Mouse (Mus musculus) CD4-positive, CD25-positive, alpha-beta regulatory T cell, adult 2 months (primary cell): Measurements from ENCODE around the gene Gm49630.
"Not testable (repeated sequence)": the region's sequence is repeated elsewhere in the genome, so short reads cannot be mapped to it uniquely, and the experiment has no call there.

ENCODE experiments used
- DNase-seq: peaks from one replicate; pipeline ENCODE4 v3.0.0-alpha.2; 2012; ENCODE audit warnings: low read depth, low spot score

Gene Gm49630

DNA sequence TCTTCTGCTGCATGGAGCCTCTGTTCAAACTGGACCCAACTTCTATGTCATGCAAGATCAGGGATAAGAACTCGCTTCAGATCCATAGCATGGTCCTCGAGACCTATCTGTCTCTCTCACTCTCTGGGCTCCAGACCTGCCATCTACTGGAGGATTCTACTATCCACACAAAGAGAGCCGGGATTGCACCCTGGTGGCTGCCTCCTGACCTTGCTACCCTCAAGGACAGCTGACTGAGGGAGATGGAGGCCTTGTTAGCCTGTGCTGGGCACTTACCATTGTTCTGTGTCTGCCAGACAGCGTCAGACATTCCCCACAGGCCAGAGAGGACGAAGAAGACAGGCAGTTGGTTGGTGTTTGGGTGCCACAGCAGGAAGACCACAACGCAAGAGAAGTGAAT, 2.4 kb downstream of the Gm49630 start:
- DNase-seq: not testable (repeated sequence)

DNA sequence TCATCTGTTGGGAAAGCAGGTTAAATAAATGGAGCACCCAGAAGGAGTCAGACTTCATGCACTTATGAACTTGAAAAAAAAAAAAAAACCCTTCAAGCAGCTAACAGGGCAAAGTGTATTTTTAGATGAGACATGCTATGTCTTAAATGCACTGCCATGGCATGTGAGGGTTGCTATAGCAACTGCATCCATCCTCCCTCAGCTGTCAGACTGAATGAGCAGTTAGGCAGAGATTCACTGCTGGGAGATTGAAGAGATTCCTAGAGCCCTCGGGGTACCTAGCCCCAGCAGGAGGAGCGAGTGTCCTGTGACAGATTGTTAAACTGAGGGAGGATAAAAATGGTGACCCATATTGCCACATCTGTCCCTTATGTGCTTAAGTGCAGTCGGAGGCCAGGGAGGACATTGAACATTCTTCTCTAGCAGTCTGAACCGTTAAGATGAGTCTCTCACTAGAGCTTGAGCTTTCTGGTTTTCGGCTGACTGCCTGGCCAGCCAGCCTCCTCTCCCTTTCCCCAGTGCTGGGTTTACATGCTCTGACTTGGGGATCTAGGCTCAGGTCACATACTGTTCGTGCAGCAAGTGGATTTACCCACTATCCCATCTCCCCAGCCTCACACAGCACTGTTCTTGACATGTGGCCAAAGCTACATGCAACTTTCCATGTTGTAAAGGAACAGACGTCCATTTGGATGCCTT, 5.0 kb downstream of the Gm49630 start:
- not testable (repeated sequence) for DNase-seq

DNA sequence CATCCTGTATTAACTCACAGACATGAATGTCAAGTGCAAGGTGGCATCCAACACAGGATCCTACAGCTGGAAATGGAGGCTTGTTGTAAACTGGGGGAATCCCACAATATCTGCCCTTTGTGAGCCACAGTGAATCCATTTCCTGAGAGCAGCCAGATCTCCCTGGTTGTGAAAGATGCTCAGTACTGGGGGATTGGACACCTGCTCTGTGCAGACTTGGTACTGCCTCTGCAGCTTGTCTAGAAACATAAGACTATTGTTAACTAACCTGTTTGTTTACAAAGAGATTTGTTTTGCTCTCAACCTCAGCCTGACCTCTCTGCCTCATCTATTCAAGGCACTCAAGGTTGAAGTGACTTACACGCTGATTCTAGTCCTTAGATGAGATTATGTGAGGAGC, 5.5 kb downstream of the Gm49630 start:
- not testable (repeated sequence) for DNase-seq

DNA sequence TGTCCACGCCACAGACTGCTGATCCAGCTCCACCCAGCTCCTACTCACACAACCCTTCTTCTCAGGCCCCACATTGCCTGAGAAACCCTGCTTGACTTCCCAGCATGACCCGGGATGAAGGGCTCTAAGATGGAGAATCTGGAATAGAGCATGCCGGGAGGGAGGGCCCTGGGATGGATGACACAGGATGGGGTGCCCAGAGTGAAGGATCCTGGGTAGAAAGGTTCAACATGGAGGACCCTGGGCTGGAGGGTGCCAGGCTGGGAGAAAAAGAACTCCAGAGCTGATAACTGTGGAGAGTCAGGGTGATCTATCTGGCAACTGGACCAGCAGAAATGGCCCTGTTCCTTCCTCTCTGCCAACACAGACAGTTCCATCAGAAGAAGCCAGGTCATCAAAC, 6.2 kb downstream of the Gm49630 start:
- DNase-seq: not testable (repeated sequence)

DNA sequence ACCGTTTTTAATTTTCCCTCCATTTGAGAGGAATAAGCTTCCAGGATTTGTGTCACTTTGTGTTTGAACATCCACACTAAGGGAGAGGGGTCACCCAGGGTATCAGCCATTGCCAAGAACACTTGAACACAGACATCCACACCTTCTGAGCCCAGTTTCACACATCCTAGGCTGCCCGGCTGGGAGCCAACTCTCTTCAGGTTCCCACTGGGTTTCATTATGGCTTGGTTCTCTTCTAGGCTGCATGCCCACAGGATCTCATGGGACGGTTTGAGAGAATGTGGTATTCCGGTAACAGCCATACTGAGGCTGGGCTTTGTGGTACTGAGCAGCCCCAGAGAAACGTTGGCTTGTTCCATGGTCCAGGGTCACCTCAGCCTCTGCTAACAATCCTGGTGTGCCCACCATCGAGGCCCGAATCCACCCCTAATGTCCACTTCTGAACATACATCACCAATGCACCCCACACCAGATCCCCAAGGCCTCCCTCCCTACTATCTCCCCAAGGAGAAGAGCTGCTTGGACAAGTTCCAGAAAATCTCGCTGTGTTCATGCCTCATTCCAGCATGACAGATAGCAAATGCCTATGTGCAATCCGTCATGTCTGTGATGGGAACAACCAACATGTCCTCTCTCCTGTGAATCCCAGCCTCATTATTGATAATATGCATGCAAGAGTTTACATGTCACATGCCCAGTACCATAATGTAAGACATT, 10.9 kb downstream of the Gm49630 start:
- DNase-seq: not testable (repeated sequence)

DNA sequence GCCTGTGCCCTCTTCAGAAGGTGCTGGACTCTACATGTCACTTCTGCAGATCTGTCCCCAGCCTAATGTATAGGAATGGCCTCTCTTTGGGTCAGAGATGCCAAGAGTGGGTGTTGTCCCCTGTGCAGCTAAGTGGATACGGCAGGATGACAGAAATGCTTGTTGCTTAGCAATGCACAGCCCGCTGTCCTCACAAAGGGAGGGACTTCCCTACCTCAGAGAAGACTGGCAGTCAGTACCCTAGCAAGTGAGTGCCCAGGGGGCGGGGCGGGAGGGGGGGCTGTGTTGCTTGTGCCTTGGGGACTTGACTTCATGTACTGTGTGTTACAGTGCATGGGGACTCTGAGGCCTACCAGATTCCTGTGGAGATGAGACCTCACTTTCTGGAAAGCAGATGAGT, 12.0 kb downstream of the Gm49630 start:
- DNase-seq: not testable (repeated sequence)

DNA sequence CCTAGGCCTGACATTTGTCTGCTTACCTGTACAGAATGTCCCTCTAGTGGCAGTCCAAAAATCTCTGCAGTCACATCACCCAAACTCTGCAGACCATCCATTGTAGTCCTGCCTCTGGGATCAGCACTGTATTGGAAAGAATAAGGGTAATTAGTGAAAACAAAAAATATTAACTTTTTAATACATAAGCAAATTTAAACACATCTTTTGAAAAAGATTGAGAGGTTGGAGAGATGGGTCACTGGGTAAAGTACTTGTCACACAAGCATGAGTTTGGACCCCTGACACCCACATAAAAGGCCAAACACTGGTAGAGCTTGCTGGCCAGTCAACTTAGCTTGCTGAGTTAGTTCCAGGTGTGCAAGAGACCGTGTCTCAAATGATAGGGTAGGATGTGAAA, 19.2 kb downstream of the Gm49630 start, which contains the start of gene Ttll2:
TSS of gene Ttll2 (minus strand) at position 101 of the 400 bp plus-strand sequence.
- not testable (repeated sequence) for DNase-seq

DNA sequence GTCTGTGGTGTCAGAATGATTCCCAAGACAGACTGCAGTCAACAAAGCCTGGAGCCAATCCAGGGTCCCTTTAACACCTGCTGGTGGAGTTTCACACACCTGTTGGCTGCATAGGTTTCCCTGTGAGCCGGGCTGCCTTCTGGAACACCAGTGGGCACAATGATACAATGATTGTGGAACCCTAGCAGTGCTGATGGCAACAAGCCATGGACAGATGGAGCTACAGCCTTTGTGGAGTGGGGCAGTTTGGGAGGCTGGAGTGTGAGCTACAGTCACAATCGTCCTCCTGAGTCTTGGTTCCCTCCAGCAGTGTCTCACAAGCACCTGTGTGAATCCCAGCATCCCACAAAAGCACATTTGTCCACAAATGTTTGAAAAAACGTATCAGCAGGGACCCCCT, 23.0 kb downstream of the Gm49630 start:
- DNase-seq: not testable (repeated sequence)

DNA sequence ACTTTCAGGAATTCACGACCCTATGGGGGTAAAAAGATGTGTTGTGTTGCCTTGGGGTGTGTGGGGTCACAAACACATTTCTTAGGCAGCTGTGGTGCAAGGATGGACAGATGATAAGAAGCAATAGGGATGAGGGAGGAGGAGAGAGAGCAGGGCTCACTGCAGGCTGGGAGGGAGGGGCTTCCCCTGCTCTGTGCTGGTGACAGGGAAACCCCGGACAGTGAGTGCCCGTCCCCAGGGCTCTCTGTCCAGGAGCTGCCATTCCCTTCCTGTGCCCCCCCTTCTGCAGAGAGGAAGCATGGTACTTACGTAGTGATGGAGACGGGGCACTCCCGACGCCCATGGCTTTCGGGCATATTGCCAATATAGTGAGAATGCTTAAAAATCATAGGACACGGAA, 34.4 kb downstream of the Gm49630 start:
- DNase-seq: not testable (repeated sequence)

DNA sequence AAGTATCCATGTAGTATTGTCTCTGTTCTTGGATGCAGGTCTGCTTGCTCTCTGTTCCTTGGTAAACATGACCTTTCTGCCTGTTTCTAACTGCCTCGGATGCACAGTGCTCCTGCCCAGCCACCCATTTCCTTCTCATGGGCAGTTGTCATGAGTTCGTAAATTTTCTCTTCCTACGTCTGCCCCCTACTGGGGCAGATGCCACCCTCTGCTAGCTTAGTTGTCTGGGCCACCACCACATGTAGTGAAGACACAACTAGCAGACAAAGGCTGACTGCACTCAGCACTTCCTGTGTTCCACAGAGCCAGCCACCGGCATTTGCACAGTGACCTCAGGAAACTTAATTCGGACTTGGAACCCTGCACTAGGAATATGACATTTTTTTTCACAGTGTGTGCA, 39.0 kb downstream of the Gm49630 start:
- DNase-seq: not testable (repeated sequence)

DNA sequence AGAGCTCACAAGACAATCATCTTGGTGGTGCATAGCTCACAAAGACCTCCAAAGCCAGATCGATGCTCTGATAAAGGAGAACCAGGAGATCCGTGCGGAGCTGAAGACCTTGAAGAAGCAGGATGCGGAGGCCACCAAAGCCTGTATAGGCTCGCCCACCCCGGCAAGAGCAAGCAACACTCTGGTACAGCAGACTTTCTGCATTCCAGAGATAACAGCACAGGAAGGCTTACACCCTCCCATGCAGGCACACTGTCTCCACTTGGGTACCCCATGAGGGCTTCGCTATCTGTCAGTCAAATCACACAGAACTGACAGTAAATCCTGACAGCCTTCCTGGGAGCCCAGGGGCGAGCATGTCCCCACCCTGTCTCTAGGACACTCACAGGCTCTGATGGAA, 45.4 kb downstream of the Gm49630 start:
- not testable (repeated sequence) for DNase-seq

DNA sequence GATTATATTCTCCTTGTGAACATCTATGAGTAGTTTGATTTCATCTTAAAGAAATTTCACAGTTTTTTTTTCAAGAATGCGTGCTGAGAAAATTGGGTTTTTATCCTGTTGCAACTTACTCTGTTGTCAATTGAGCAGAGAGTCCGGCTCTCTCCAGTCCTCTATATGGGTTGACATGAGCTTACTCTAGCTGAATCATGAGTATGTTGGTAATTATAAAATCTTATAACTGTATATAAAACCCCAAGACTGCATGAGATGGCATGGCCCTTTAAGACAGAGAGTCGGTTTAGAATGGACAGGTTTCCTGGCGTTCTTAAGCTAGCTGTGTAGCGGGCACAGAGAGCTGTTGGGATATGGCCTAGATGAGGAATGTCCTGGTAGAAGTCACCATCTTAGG, 47.4 kb downstream of the Gm49630 start, which contains the start of gene Tcp10a:
TSS of gene Tcp10a (plus strand) at position 301 of the 400 bp plus-strand sequence.
- DNase-seq: not testable (repeated sequence)

DNA sequence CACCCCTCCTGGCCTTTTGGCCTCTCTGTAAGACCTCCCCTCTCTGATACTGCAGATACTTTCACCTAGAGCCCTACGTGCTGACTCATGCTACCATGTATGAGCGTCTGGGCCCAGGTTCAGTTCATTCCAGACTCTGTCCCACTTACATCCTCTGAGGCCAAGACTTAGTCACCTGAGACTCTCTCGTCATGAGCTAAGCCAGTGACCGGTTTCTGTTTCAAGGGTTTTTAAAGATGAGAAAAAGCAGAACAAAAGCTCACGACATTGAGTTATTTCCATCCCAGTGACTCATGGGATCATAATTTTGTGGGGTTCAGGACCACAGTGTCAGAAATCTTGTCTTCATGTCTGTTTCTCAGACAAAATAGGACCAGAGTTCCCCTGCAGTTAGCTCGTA, 52.0 kb downstream of the Gm49630 start:
- not testable (repeated sequence) for DNase-seq

DNA sequence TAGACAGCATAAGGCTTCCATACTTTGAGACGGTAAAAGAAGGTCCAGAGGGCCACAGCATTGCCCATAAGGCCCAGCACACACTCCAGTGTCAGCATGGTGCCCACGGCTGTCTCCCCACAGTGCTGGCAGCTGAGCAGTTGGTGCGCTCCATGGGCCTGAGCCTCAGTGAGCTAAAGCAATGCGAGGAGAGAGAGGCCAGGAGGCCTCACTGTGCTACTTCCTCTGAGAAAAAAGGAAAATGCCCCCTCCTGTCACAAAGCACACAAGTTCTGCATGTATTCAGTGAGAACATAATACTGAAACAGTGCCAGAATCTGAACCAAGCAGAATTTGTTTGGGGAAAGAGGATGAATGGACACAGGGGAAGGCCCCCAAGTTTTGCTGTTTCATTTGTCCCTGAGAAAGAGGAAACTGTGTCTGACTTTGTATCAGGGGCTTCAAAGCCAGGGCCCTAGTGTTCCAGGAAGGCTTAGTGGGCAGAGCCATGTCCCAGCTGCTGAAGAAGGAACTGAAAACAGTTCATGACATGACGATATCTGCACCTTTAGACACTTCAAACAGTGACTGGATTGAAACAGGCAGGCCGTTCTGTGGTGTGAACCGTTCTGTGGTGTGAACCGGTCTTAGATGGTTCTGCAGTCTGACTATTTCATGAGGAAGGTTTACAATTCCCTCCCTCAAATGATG, 55.9 kb downstream of the Gm49630 start:
- not testable (repeated sequence) for DNase-seq

DNA sequence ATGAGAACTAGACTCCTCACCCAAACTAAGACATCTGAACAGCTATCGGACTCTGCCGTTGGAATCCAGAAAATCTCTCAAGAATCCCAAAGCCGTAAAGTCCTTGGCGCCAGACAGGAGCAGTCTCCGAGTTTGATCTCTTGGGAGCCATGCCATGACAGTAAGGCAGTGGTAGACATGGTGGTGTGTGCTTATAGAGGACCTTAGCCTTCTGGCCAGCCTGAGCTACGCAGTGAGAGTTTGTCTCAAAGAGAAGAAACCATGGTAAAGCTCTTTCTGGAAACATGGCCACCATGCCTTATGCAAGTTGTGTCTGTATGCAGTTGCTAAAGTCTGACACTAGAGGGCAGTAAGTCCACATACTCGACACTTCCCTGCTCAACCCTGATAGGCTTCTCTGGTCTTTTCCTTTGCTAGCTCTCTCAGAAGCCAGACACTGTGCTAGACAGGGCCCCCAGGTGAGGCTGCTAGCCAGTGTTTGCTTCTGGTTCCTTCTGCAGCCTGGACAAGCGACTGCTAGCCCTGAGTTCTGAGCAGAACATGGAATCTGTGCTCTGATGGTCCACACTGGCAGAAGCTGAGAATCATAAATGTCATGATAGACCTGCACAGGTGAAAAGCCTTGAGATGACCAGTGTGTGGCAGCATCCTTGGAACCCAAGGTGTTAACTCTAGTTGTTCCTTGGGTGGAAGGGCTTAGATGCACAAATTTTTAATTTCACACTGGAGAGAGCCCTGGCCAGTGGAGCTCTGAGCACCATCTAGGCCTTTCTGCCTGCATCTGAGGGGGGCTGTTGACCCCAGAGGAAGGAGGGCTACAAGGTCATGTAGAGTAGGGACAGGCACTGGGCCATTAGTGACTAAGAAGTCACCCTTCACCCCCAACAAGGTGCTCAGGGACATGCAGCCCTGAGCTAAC, 65.2 kb downstream of the Gm49630 start:
- not testable (repeated sequence) for DNase-seq
